Comparison of ENCODE assay signal across 12 mouse cellular contexts in the genomic region with DNA sequence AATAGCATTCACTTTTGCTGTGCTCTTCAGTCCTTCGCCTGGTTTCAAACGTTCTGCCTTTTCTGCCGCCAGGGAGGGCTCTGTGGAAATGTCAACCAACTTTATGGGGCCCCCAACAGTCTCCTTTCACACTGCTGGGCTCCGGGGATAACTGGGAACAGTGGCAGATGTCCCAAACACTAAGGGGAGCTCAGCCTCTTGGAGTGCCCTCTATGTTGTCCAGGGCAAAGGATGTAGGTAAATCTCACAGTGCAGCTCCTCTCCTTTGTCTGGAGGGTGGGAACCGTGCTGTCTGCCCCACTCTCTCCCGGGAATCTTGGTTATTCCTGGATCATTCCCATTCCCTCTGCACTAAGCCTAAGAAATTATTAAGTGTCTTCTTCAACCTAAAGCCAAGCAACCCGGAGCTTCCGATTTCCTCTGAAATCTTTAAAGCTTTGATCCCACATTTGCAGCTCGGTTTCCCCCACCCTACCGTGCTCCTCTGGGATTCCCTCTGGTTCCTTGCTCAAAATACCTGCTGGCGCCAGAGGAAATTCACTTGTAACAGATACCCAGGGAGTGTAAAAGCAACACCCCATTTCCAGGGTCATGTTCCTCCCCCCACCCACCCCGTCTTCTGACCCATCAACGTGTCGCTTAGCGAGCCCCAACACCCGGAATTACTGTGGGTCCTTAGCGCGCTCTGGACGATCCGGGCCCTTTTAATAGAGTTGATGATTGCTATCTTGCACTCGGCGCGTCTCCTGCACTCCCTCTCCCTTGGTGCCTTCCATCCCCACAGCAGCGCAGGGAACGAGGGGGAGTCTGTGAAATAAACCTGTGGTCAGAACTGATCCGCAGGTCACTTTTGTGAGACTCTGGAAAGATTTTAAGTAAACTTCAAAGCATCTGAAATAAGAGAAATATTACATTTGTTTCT. TPM values are rescaled to one million over a fixed set of nuclear protein-coding genes. Genes with fewer than 3 reads are reported as not detected.
DNase-seq lines count a peak whose midpoint lies in the region; ATAC-seq and TF ChIP-seq lines count a peak whose summit lies in the region.
"Had no signal": no experiment of that assay in that cellular context is flagged by ENCODE, and none has a peak within 500 bp of the region (broad histone marks: within the 10 kb centered on the region; RNA-seq: fewer than 3 reads in every experiment).

No protein-coding gene starts in this region.

- H3K4me3 ChIP-seq in heart, embryonic 14.5 days (ENCODE audit: control insufficient read depth in 1 of 2, insufficient read depth in 1 of 2, low read depth in 1 of 2, low read length in 2 of 2): peak overlapping the region; percentile 26 to 29
- no peak overlapping the region for H3K4me3 ChIP-seq in heart, adult 2 months
- H3K4me3 ChIP-seq in ES-Bruce4 (ENCODE audit: low read depth, low read length): peak overlapping the region; percentile 51; the same call in 1 of the 2 replicates
- no peak overlapping the region for H3K4me3 ChIP-seq in forebrain, embryonic 11.5 days (ENCODE audit: low read depth, low read length)
- H3K4me3 ChIP-seq in midbrain, embryonic 13.5 days (replicated peaks): 0 out of 2 replicates have a peak overlapping the region, but pooled peaks have one; percentile 1

- H3K9ac ChIP-seq in heart, embryonic 14.5 days (ENCODE audit: low read length): peak overlapping the region; percentile 26; the same call in 1 of the 2 replicates
- no peak overlapping the region for H3K9ac ChIP-seq in heart, adult 2 months (ENCODE audit: low read depth, low read length)
- no peak overlapping the region; the same call in 1 of the 2 replicates for H3K9ac ChIP-seq in ES-Bruce4 (ENCODE audit: low read depth, poor library complexity, severe bottlenecking)
- no peak overlapping the region for H3K9ac ChIP-seq in forebrain, embryonic 11.5 days (ENCODE audit: low read length)
- no peak overlapping the region for H3K9ac ChIP-seq in midbrain, embryonic 13.5 days (replicated peaks)

- peaks cover 6 to 11% of the 10 kb centered on the region in 2 experiments for H3K4me1 ChIP-seq in heart, embryonic 14.5 days (ENCODE audit: control insufficient read depth in 2 of 2, insufficient read depth in 2 of 2, low read length in 2 of 2)
- no peaks in the 10 kb centered on the region for H3K4me1 ChIP-seq in heart, adult 2 months (ENCODE audit: control insufficient read depth, insufficient read depth, low read length)
- H3K4me1 ChIP-seq in ES-Bruce4 (ENCODE audit: control insufficient read depth, insufficient read depth, low read length): no peaks in the 10 kb centered on the region
- H3K4me1 ChIP-seq in forebrain, embryonic 11.5 days (replicated peaks; ENCODE audit: control insufficient read depth, insufficient read depth, low read length): 0 out of 2 replicates have a peak, but pooled peaks cover 8% of the 10 kb centered on the region
- H3K4me1 ChIP-seq in midbrain, embryonic 13.5 days (replicated peaks): peaks cover 13% of the 10 kb centered on the region

- peaks cover 36% of the 10 kb centered on the region for H3K27me3 ChIP-seq in heart, embryonic 14.5 days (ENCODE audit: control insufficient read depth, insufficient read depth, low read length)
- peaks cover 3% of the 10 kb centered on the region for H3K27me3 ChIP-seq in heart, adult 2 months (ENCODE audit: control insufficient read depth, insufficient read depth, low read length)
- no peaks in the 10 kb centered on the region; the same call in 1 of the 2 replicates for H3K27me3 ChIP-seq in ES-Bruce4 (ENCODE audit: control insufficient read depth, insufficient read depth, low read length, poor library complexity, severe bottlenecking)
- peaks cover 57% of the 10 kb centered on the region for H3K27me3 ChIP-seq in forebrain, embryonic 11.5 days (ENCODE audit: control insufficient read depth, insufficient read depth, low read length)
- peaks cover 79% of the 10 kb centered on the region for H3K27me3 ChIP-seq in midbrain, embryonic 13.5 days

- intact Hi-C loops in heart, adult 2 months (cut with DNase I): no loop called here

- H3K4me2 ChIP-seq in heart, embryonic 14.5 days (ENCODE audit: low read length): peak overlapping the region; percentile 66
- 0 out of 2 replicates have a peak overlapping the region, but pooled peaks have one; percentile 6 for H3K4me2 ChIP-seq in forebrain, embryonic 11.5 days (ENCODE audit: low read depth, low read length, severe bottlenecking)
- H3K4me2 ChIP-seq in midbrain, embryonic 13.5 days (replicated peaks): 0 out of 2 replicates have a peak overlapping the region, but pooled peaks have one; percentile 7

- TF ChIP-seq EP300 in heart, adult 2 months (IDR thresholded peaks at IDR 0.05; ENCODE audit: insufficient read depth, low read depth, low read length): no peak
- no peak for TF ChIP-seq EP300 in ES-Bruce4 (IDR thresholded peaks at IDR 0.05; ENCODE audit: insufficient read depth, low read depth, low read length)

- H3K27ac ChIP-seq in heart, embryonic 14.5 days (replicated peaks in 1 of 2; ENCODE audit: control insufficient read depth in 1 of 2, insufficient read depth in 1 of 2, low read depth in 2 of 2, low read length in 2 of 2): no peak overlapping the region
- H3K27ac ChIP-seq in heart, adult 2 months: no peak overlapping the region
- no peak overlapping the region for H3K27ac ChIP-seq in ES-Bruce4 (ENCODE audit: insufficient read depth, low read length)
- H3K27ac ChIP-seq in forebrain, embryonic 11.5 days (ENCODE audit: low read depth, low read length): no peak overlapping the region
- no peak overlapping the region for H3K27ac ChIP-seq in midbrain, embryonic 13.5 days

- no peaks in the 10 kb centered on the region for H3K36me3 ChIP-seq in heart, embryonic 14.5 days (ENCODE audit: control insufficient read depth, insufficient read depth, low read length)
- H3K36me3 ChIP-seq in heart, adult 2 months (ENCODE audit: control insufficient read depth, insufficient read depth, low read length): no peaks in the 10 kb centered on the region
- H3K36me3 ChIP-seq in ES-Bruce4 (ENCODE audit: control insufficient read depth, insufficient read depth, low read length, poor library complexity, severe bottlenecking): no peaks in the 10 kb centered on the region
- H3K36me3 ChIP-seq in forebrain, embryonic 11.5 days (ENCODE audit: control insufficient read depth, insufficient read depth, low read length): no peaks in the 10 kb centered on the region
- no peaks in the 10 kb centered on the region for H3K36me3 ChIP-seq in midbrain, embryonic 13.5 days

- no peaks in the 10 kb centered on the region for H3K9me3 ChIP-seq in heart, embryonic 14.5 days (ENCODE audit: control insufficient read depth, low read length)
- no peaks in the 10 kb centered on the region for H3K9me3 ChIP-seq in ES-Bruce4 (replicated peaks; ENCODE audit: control insufficient read depth, insufficient read depth, low read length, poor library complexity, severe bottlenecking)
- no peaks in the 10 kb centered on the region for H3K9me3 ChIP-seq in forebrain, embryonic 11.5 days (ENCODE audit: control insufficient read depth, low read length)
- H3K9me3 ChIP-seq in midbrain, embryonic 13.5 days: no peaks in the 10 kb centered on the region

- WGBS in heart, embryonic 14.5 days: under 1% methylated on average over 26 of the region's 26 CpGs
- 10% methylated on average over 26 of the region's 26 CpGs for WGBS in heart, adult 2 months
- WGBS in forebrain, embryonic 11.5 days: under 1% methylated on average over 26 of the region's 26 CpGs
- under 1% methylated on average over 26 of the region's 26 CpGs for WGBS in midbrain, embryonic 13.5 days

- TF ChIP-seq POLR2A in heart, adult 2 months (IDR thresholded peaks at IDR 0.05; ENCODE audit: insufficient read depth, low read depth, low read length): no peak
- TF ChIP-seq POLR2A in ES-Bruce4 (IDR thresholded peaks at IDR 0.05; ENCODE audit: insufficient read depth, low read length): no peak

- no peaks in the 10 kb centered on the region for H3K79me2 ChIP-seq in heart, adult 2 months (replicated peaks; ENCODE audit: control insufficient read depth, insufficient read depth, low read length)

- no peak for TF ChIP-seq CTCF in heart, adult 2 months (IDR thresholded peaks at IDR 0.05)
- TF ChIP-seq CTCF in ES-Bruce4 (IDR thresholded peaks at IDR 0.05; ENCODE audit: low read depth, low read length): no peak

- no peak for ATAC-seq in heart, embryonic 14.5 days (ENCODE audit: insufficient number of reproducible peaks, insufficient read depth, low FRiP score, low read depth)
- 0 out of 2 replicates have a peak, but pooled peaks have one; percentile 24 for ATAC-seq in forebrain, embryonic 11.5 days (replicated peaks; ENCODE audit: low FRiP score)
- ATAC-seq in midbrain, embryonic 13.5 days: peak; percentile 53

- DNase-seq in heart, adult 2 months: no peak
- peak; percentile 55 for DNase-seq in forebrain, embryonic 11.5 days (ENCODE audit: low spot score)
- no peak for DNase-seq in spleen, postnatal 36 days (ENCODE audit: low spot score in 2 of 2)
- no peak for DNase-seq in frontal cortex, postnatal 25 days (ENCODE audit: low spot score in 2 of 2)
- DNase-seq in left cerebral cortex, adult 18-20 months (ENCODE audit: low spot score in 2 of 2): no peak
- DNase-seq: adrenal gland, adult 8-10 months; gastrocnemius, postnatal 36 days had no signal

RNA-seq across cellular contexts. Expression of gene Tcf21, which starts 23.7 kb away (rescaled TPM):
- 65.2 and 71.6 TPM in 2 replicates for polyA plus RNA-seq in heart, embryonic 14.5 days (2014; fragmentation: Nextera tagmentation; extraction: Ambion mirVana)
- 1 to 10 TPM; 8.4 to 9.6 TPM for total RNA-seq in heart, adult 2 months (2021)
- 29.6 and 32.3 TPM in 2 replicates for polyA plus RNA-seq in heart, adult 2 months (2012; rRNA removed)
- not detected in 2 replicates for polyA plus RNA-seq in ES-Bruce4 (2011; ENCODE audit: insufficient read depth, insufficient read length, low read depth, missing spikeins)
- polyA plus RNA-seq in forebrain, embryonic 11.5 days (2014; fragmentation: Nextera tagmentation; extraction: Ambion mirVana): not detected in 2 replicates
- 0.32 and 0.41 TPM in 2 replicates for polyA plus RNA-seq in midbrain, embryonic 13.5 days (2015; fragmentation: Nextera tagmentation; extraction: Ambion mirVana)
- total RNA-seq in left cerebral cortex, adult 18-20 months (2021): not detected
- total RNA-seq: gastrocnemius, postnatal 36 days; left cerebral cortex, adult 8-10 months had no signal
- polyA plus RNA-seq: cortical plate, adult 2 months had no signal

Comparison
In these comparisons a context has a peak if more than half of its experiments do, and no peak if none do; other contexts are left out.
1. H3K4me3 ChIP-seq: peak in heart, embryonic 14.5 days (2 of 2), ES-Bruce4 (single experiment) and midbrain, embryonic 13.5 days (single experiment); none in heart, adult 2 months (single experiment) and forebrain, embryonic 11.5 days (single experiment).
2. H3K4me2 ChIP-seq: peak in every context shown above with its lines; median percentile 66 in heart, embryonic 14.5 days; 7 in midbrain, embryonic 13.5 days; 6 in forebrain, embryonic 11.5 days.
3. RNA of gene Tcf21, which starts 23.7 kb away (polyA plus RNA-seq): 65.2 to 71.6 TPM in heart, embryonic 14.5 days and 29.6 to 32.3 TPM in heart, adult 2 months; 0.32 to 0.41 TPM in midbrain, embryonic 13.5 days, not detected in ES-Bruce4 and not detected in forebrain, embryonic 11.5 days; every median in the first group is over 10 times any median in the second.